Mouse (Mus musculus) embryo, embryonic 11.5 days (tissue): Measurements from ENCODE around the gene Siah1a.

ENCODE experiments used
- DNase-seq: peaks from one replicate; pipeline ENCODE4 v3.0.0-alpha.2; 2012; ENCODE audit warnings: low read depth, low spot score

Siah1a gene

DNA sequence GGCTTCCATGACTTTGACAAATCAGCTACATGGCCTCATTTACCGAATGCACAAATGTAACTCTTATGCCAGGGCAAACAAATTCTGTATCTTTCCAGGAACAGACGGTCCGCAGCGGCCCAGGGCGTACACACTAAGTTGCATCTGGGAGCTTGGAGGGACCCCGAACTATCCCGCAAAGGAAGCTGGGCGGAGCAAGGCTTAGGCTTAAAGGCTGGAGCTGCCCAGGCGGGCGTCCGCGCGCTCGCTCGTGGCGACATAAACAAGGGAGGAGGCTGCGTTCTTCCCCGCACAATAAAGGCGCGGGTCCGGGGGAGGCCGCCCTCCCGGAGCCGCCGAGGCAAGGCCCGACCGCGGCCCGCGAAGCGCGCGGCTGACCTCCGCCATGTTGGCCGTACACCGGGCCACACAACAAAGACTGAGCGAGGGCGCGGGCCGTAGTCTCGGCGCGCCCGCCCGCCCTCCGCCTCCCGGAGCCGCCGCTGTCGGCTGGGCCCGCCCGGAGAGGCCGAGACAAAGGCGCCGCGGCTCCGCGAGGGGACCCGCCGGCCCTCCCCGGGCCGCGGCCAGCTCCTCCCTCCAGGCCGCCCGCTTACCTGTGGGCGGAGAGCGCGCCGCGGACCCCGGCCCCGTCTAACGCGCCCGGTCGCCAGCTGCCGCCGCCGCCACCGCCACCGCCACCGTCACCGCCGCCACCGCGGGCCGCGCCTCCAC, at the start of gene Siah1a, which contains the start of gene Gm10638:
Gene Siah1a (minus strand): TSS at position 714 of the 714 bp plus-strand sequence.
Gene Gm10638 (plus strand): TSS at position 479 of the 714 bp plus-strand sequence.
- DNase-seq: peak; percentile 46

DNA sequence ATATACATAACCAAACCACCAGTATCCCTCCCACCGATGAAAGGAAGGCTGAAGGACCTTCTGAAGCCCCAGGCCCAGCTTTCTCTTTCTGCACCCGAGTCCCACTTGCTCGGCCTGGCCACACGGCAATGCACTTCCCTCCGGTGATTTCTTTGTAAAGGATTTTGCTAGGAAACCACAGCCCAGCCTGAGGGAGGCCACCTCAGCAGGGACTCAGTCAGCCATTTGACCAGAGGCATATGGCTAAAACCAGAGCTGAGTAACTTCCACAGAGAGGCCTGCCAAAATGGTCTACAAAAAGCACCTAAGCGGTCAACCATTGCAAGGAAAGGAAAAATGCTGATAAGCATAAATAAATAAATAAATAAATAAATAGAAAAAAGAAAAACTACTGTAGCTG, 49.0 kb upstream of the Siah1a start:
- DNase-seq: no peak

DNA sequence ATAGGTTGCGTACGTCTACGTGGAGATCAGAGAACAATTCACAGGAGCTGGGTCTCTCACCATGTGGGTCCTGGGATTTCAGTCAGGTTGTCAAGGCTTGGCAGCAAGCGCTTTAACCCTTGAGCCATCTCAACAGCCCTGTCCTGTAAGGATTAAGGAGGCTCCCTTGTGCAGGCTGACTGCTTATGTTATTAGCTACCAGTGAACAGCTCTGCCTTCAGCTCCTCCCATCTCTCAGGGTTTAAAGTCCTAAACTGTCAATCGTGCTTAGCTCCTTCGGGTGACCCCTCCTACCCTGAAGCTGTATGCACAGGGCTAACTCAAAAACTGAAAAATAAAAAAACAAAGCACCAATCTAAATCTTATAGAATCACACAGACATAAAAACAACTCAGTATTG, 45.8 kb upstream of the Siah1a start:
- no peak for DNase-seq

DNA sequence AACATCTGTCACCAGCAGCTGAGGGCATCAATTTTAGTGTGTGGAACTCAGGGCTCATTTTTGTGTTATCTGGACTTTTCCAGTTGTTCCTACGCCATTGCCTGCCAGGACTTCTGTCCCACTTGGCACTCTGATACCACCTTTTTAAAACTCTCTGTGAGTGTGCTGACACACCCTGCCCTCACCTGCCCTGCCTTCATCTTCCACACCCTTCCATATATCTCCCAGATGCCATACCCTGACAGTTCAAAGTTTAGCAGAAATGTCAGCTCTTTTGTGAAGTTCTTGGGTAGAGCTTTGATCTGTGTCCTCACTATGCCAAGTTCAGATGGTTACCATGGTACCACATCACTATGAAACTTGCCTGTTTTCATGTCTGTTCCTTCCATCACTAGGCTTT, 43.8 kb upstream of the Siah1a start:
- DNase-seq: no peak

DNA sequence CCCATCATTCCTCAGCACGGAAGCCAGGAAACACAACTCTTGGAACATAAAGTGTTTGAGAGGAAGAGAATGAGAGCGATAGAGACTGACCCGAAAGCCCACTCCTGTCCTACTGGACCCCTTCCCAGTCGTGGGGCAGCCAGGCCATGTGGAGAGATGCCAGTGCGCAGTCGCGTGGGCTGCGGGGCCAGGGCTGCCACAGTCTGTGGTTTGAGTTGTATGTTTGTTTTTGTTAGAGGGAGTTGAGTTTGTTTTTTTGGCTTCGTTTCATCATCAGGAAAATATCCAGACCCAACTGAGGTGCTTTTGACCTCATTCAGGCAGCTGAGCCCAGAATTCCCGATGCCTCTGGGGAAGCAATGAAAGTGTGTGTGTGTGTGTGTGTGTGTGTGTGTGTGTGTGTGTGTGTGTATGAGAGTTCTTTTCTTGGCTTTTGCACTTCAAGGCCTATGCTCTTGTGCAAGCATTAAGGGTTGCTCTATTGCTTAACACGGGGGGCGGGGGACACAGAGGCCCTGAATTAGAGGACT, 42.2 kb upstream of the Siah1a start:
- no peak for DNase-seq

DNA sequence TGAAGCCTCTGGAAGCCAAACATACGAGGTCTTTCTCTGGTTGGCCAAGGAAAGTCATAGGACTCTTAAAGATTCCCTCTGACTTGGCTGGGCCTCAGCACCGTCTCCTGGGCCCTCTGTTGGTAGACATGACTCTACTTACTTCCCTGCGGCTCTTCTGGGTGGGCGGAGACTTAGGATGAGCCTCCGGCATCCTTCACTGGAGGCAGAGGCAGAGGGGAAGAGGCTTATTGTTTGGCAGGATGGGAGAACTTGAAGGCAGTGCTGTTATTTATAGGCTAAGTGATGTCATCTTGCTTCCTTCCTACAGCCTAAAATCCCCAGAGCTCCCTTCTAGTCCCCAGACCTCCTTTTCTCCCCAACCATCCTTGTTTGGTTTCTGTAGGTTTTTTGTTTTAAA, 40.8 kb upstream of the Siah1a start:
- DNase-seq: no peak

DNA sequence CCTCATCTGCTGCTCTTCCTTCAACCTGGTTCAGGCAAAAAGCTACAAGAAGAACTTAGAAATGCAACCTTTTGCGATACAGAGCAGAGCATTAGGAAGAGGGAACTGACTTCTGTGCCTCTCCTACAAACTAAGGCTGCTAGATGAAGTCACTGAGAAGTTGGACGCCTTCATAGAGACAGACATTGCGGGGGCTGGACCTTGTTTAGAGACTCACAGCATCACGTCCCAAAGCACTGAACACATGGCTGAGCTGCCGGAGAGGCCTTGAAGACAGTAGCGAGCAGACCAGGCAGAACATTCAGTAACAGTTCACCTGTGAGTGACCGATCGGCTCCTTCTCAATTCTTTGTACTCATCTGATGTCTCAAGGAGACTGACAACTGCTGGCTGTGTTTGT, 35.4 kb upstream of the Siah1a start:
- no peak for DNase-seq

DNA sequence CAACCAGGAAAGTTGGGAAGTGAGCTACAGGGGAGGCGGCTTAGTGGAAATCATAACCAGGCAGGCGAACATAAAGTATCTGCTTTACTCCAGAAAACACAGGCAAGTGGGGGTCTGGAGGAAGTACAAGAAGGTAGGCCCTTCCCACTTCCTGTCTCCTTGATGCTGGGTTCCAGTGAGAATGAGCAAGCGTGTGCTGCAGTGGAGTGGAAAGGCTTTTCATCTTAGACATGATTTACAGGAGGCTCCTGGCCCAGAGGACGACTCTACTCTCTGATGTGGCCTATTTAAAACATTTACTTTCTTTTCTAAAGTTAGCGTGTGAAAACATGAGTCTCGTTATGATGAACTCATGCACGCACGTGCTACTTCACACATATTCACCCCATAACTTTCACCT, 33.5 kb upstream of the Siah1a start:
- no peak for DNase-seq

DNA sequence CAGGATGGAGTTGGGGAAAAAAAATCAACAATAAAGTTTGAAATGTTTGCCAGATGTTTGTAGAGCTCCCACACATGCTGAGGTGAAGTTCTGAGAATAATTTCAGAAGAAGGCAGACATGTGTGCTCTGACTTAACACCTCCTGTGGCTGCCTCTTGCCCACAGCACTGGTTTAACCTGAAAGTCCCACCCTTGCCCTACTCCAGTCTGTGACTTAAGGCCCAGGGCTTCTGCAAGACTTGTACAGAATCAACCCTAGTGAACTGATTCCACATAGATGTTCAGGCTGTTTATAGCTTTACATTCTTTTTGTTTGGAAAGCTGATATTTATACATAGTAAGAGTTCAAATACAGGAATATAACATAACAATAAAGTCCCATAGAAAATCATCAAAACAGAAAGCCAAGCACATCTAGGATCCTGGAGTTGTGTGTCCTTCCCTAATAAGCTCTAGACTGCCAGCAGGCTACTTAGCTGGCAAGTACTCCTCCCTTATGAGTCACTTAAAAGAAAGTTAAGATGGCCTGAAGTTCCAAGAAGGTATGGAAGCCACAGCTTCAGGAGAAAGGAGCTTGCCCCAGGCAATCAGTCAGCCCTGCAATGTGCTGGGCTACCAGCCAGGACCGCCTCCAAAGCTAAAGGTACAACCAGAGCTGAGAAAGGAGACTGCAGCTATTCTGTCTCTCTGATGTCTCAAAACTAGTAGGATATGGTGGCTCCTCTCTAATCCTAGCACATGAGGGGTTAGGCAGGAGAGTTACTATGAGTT, 24.4 kb upstream of the Siah1a start:
- DNase-seq: no peak

DNA sequence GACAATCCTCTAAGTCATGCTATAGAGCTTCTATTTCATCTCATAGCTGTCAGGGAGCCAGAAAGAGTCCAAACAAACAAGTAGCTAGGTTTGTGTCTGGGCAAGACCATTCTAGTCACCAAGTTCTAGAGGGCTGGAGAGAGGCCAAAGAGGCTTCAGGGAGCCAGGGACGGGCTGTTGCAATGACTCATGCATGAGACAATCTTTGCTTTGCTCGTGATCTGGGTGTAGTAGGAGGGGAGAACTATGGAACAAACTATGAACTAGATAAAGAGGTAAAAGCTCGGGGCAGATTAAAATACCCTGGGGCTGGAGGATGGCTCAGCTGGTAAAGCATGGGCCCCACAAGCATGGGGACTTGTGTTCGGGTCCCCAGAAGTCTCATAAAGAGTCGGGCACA, 22.8 kb upstream of the Siah1a start:
- DNase-seq: no peak

DNA sequence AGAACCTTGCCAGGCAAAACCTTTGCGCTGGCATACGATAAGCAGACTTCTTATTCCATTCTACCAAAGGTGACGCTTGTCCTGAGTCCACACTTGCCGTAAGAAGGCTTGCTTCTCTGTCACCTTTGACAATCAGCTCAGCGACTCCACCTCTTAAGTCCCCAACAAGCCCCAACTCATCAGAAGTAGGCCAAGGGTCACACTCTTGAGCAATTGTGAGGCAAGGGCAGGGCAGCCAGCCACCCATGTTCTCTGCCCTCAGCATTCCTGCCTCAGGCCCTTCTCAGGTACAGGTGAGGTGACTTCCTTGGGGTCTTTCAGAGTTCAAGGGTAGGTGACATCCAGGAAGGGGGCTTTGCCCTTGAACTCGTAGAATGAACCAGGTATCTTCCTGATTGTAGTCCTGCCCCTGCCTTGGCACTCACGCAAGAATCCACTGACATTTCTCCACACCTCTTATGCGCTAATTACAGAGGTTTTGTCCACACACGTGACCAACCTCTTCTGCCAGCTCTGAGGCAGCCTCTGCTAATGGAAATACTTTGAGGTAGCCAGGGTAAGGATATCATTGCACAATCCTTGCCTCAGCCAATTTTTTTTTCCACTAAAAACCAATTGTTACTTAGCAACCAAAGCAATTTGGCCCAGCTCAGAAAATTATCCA, 20.9 kb upstream of the Siah1a start:
- no peak for DNase-seq

DNA sequence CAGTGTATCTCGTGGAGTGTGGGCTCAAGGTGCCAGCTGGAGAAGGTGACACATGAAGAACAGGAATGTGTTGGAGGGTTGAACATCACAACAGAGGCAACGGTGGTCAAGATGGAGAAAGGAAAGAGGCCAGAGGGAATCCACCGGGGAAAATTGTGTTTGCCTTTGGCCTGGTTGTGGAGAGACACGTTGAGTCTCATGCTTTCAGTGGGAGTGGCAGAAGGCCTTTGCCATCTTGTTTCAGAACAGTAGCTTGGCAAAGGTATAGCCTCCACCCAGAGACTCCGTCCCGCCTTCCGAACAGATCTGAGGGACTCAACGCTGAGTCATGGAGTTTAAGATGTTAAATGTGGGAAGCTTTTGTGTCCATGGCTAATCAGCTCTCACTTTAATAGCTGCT, 19.9 kb upstream of the Siah1a start:
- no peak for DNase-seq

DNA sequence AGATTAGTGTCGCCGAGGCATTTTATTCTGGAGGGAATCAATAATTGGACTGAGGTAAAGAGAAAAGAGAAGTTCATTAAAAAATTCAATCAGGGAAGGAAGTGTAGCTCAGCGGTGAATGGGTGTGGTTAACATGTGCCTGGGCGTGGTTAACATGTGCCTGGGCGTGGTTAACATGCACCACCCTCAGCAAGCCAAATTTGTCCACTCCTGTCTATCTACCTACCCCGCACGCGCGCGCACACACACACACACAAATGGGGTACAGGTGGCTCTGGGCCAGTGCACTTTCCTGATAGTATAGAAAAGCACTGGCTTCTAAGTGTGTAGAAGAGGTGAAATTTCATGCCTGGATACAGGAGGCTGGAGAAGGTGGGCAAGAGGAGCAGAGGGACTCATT, 19.4 kb upstream of the Siah1a start:
- DNase-seq: no peak

DNA sequence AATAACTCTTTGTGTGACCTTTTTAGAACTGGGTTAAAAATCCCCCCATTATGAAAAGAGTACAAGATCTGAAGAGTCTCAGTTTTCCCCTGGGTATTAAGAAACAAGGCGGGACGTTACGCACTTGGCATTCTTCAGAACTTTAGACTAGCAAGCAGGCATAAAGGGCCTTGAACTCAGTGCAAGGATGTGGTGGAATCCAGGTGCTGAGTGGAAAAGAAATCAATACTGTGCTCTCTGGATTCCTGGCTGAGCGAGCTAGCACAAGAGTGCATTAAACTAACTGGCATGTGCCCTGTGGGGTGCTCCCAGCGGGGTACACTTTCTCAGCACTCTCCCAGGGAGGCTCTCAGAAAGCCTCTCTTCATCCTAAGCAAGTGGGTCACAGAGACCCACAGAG, 17.1 kb upstream of the Siah1a start:
- no peak for DNase-seq

DNA sequence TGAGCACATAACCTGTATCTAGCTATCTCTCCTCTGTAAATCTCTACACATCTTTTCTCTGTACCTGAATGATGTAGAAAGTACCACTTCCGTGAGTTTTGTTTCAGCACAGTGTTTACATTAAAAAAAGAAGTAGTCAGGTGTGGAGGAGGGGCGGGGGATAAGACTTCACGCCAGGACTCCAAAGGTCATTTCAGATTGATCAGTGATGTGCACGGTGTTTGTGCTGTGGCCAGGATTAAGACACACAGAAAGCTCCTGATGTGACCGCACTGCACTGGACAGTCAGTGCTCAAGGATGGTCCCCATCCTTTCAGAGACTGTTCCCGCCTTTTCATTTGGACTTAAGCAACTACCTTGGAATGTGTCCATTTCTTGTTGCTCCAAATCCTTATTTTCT, 15.0 kb upstream of the Siah1a start:
- no peak for DNase-seq

DNA sequence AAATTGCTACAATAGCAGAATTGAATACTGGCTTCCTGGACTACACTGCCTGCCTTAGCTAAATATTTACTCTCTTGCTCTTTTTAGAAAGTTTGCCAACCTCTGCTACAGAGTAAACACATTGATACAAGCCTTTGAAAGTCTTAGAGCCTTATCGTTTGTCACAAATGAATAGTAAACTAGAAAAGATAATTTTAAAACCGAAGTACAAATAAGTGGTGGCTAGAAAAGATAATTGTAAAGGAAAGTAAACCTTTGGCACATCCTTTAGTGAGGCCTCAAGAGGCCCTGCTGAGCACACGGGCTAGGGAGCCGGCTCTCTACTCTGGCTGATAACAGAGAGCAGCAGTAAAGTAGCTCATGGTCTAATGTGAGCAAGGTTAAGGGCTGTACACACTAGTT, 13.4 kb upstream of the Siah1a start:
- DNase-seq: no peak

DNA sequence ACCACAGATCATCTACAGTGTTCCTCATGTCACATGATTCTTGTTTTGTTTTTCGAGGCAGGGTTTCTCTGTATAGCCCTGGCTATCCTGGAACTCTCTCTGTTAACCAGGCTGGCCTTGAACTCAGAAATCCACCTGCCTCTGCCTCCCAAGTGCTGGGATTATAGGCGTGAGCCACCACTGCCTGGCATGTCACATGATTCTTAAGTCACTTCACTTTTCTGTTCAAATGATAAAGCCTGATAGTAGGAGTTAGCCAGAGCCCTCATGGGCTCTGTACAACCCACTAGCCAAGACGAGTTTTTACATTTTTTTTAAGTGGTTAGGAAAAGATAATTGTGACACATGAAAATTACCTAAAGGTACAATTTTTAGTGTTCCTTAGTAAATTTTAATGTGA, 12.9 kb upstream of the Siah1a start:
- no peak for DNase-seq

DNA sequence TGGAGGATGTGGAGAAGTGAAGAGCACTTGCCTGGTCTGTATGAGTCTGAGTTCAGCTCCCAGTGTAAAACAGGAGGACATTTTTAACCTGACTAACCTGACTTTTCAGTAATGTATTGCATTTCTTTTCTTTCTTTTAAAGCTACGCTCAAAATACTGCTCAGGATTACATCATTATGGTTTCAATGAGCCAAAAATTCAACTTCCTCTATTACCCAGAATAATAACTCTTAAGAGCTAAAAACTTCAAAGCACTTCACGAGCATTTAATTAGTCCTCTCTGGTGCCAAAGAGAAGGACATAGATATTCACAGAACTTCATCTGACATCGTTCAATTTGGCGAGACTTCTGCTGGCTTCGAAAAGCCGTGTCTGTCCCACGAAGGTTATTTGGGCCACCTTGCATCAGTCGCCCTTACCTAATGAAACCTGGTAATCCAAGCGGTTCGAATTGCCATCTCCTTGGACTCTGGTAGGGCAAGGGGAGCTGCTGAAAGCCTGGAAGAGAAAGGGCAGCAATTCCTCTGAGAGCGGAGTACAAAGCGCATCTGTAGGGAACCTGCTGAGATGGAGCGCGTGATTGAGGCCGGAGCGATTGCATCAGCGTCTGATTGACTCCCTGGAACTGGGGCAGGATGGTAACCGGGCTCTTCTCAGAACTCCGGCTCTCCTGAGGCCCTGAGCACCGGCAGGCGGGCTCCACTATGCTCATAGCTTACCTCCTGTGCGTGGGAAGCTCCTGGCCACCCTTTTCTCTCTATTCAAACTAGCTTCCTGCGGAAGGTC, 11.4 kb upstream of the Siah1a start:
- no peak for DNase-seq

DNA sequence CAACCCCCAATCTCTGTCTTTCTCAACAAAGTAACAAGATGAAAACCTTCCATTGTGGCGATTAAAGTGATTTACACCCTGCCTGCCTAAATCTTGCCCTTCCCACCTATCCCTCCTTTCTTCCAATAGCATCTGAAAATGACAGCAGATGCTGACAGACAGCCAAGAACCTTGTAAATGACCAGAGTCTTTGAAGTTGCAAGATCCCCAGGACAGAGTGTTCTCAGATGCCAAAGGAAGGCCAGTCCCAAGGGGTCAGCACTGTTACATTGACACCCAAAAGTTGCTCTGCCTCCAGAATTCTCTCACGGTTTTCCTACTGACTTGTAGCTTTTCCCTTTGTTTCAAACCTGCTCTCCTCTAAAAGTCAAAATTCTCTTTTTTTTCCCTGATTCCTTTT, 4.1 kb upstream of the Siah1a start:
- DNase-seq: no peak

DNA sequence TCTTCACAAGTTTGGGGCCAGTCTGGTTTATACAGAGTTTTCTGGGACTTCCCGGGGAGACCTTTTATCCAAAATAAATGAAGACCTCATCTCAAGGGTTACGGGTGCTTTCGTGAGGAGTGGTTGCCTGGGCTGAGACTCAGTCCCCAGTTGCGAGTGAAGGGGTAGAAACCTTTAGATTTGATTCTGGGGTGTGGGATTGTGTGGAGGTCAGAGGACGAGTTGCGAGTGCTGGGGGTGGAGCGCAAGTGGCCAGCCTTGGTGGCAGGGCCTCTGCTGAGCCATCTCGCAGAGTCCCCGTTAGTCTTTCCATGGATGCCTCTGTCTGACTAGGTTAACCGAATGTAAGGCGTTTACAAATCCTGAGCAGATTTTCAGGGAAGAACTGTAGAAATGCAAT, 777 bp upstream of the Siah1a start:
- no peak for DNase-seq

DNA sequence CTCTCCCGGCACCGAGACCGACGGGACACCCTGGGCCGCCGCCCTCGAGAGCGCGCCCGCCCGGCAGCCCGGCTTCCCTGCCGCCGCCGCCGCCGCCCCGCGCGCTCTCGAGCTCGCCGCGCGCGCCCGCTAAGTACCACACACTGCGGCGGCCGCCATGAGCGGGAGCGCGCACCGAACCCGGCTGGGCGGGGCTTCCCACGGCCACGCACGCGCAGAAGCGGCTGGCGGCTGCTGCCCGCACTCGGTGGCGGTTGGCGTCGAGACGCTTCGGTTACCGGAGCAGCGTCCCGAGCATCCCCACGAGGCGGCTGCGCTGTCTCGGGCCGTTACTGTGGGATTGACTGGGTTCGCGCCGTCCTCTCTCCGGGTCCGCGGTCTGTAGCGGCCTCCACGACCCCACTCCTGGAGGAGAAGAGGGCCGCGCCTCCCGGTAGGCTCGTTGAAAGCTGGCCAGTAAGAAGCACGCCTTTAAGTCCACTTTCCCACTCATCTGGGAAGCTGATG, 254 bp upstream of the Siah1a start:
- peak; percentile 83 for DNase-seq
